8 mouse cellular contexts compared by ENCODE assay signal in the genomic region with DNA sequence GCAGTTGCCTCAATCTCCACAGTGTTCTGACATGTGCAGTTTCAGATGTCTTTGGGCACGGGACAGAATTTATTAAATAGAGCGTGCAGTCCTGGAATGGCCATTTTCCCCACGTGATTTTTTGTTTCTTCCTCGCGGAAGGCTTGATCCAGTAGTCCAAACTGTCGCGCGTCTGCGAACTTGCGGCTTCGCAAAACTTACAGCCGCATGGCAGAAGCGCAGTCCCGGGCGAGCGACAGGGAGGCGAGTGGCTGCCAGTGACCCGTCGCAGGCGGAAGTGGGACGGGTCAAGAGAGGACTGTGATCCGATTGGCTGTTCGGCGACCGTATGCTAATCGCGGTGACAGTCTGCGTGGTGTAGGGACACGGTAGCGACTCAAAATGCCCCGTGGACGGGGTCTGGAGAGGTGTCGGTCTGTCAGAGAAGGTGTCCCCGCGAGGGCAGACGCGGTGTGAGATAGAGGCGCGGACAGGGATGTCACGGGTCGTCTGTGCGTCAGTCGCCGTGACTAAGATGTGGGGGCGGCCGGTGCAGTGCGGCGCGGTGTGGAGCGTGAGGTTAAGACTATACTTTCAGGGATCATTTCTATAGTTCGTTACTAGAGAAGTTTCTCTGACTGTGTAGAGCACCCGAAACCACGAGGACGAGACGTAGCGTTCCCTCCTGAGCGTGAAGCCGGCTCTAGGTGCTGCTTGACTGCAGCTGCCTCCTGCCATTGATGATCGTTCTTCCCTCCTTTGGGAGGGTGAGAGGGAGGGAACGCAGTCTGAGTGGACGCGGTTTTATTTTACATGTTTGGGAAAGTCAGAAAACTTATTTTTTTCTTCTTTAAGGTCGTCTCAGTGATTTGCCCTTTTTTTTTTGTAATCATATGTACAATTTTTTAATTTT.
A peak's percentile ranks its signal among the peaks of the same experiment; 100 is the strongest.
DNase-seq lines count a peak whose midpoint lies in the region; ATAC-seq and TF ChIP-seq lines count a peak whose summit lies in the region.
"Not testable (repeated sequence)": the region's sequence is repeated elsewhere in the genome, so short reads cannot be mapped to it uniquely, and the experiment has no call there.

No protein-coding gene starts in this region.

- not testable (repeated sequence) for H3K36me3 ChIP-seq in hindbrain, embryonic 13.5 days

- peak overlapping the region; percentile 48; the same call in 1 of the 2 replicates for H3K27ac ChIP-seq in hindbrain, embryonic 13.5 days

- not testable (repeated sequence) for DNase-seq in Patski (ENCODE audit: low read depth, low spot score)
- peak; percentile 79 for DNase-seq in cerebellum, postnatal 14 days
- DNase-seq in frontal cortex, postnatal 25 days (ENCODE audit: low spot score in 2 of 2) = peak; percentile 24 to 40
- DNase-seq in layer of hippocampus, postnatal 25 days (ENCODE audit: extremely low spot score in 1 of 2, low spot score in 1 of 2) = peak; percentile 24 to 30
- DNase-seq in lung, postnatal 14 days = peak; percentile 73
- peak; percentile 69 for DNase-seq in ovary, postnatal 36 days (ENCODE audit: low spot score)
- DNase-seq in thymus, postnatal 14 days = peak; percentile 74

- in situ Hi-C loops in Patski (cut with MboI; ENCODE audit: low pct_unique_long_range_greater_than_20kb) = not testable (repeated sequence)

- not testable (repeated sequence) for H3K9me3 ChIP-seq in hindbrain, embryonic 13.5 days

- WGBS in hindbrain, embryonic 13.5 days = under 1% methylated on average over 27 of the region's 63 CpGs

- H3K9ac ChIP-seq in hindbrain, embryonic 13.5 days = peak overlapping the region; percentile 53; the same call in 1 of the 2 replicates

- POLR2A ChIA-PET in Patski (lab: Charles Lee) = interaction anchor here (1.3 kb wide), 1 partner anchor 26 kb away, joined by 4 read pairs; no protein-coding TSS in a partner anchor

- H3K4me2 ChIP-seq in hindbrain, embryonic 13.5 days = peak overlapping the region; percentile 57

- TF ChIP-seq CTCF in Patski (IDR thresholded peaks at IDR 0.05) = not testable (repeated sequence)

- peak; percentile 99 for ATAC-seq in Patski
- peak; percentile 99 for ATAC-seq in hindbrain, embryonic 13.5 days (ENCODE audit: low FRiP score)

- not testable (repeated sequence) for H3K4me1 ChIP-seq in hindbrain, embryonic 13.5 days (replicated peaks)

- H3K4me3 ChIP-seq in hindbrain, embryonic 13.5 days = peak overlapping the region; percentile 36

- CTCF ChIA-PET in Patski (lab: Charles Lee) = not testable (repeated sequence)

- not testable (repeated sequence) for H3K27me3 ChIP-seq in Patski; hindbrain, embryonic 13.5 days
